Mouse (Mus musculus) hindbrain, embryonic 15.5 days (tissue): Measurements from ENCODE around the gene Hck. TPM values are rescaled to one million over a fixed set of nuclear protein-coding genes. Genes with fewer than 3 reads are reported as not detected.

Experiments
- ATAC-seq: fragments of 200-750 bp; cut with Nextera tagmentation; 2 replicates; pipeline ENCODE4 v1.8.0; 2017; ENCODE audit warnings: low read depth, moderate number of reproducible peaks, moderate TSS enrichment; ENCODE audit not compliant: low FRiP score
- H3K27ac ChIP-seq: fragments of 300-500 bp; sonication (generic); replicated peaks from 2 replicates; pipeline ENCODE4 v1.5.1; 2015; ENCODE audit warnings: mild to moderate bottlenecking, inconsistent platforms
- H3K27me3 ChIP-seq: fragments of 300-500 bp; sonication (generic); 2 replicates; pipeline ENCODE4 v1.6.1; 2015; ENCODE audit warnings: control low read depth, inconsistent platforms
- H3K36me3 ChIP-seq: fragments of 300-500 bp; sonication (generic); 2 replicates; pipeline ENCODE4 v1.6.1; 2015; ENCODE audit warnings: control low read depth, inconsistent platforms
- H3K4me1 ChIP-seq: fragments of 300-500 bp; sonication (generic); replicated peaks from 2 replicates; pipeline ENCODE4 v1.6.1; 2015; ENCODE audit warnings: control low read depth, inconsistent platforms
- H3K4me2 ChIP-seq: fragments of 300-500 bp; sonication (generic); 2 replicates; pipeline ENCODE4 v1.6.1; 2015; ENCODE audit warnings: moderate library complexity, mild to moderate bottlenecking, inconsistent platforms
- H3K4me3 ChIP-seq: fragments of 300-500 bp; sonication (generic); 2 replicates; pipeline ENCODE4 v1.5.1; 2015; ENCODE audit warnings: mild to moderate bottlenecking, inconsistent platforms
- H3K9ac ChIP-seq: fragments of 300-500 bp; sonication (generic); 2 replicates; pipeline ENCODE4 v1.6.1; 2015; ENCODE audit warnings: inconsistent platforms
- H3K9me3 ChIP-seq: fragments of 300-500 bp; sonication (generic); 2 replicates; pipeline ENCODE4 v1.6.1; 2016; ENCODE audit warnings: control low read depth, inconsistent platforms
- WGBS: fragments of 180-500 bp; shearing (Covaris S2); methylation state at CpG from one replicate; pipeline ENCODE4 v1.1.7; 2015; 5-methylcytosine and 5-hydroxymethylcytosine counted together
- polyA plus RNA-seq: library from polyadenylated mRNA; unstranded; fragments of >200 nt; fragmentation: Nextera tagmentation; extraction: Ambion mirVana; gene quantifications from 2 replicates; pipeline ENCODE4 v1.2.1, GENCODE M21; 2015

The Hck gene
- polyA plus RNA-seq, 1 experiment from 2014 or later, result 3.7 TPM

DNA sequence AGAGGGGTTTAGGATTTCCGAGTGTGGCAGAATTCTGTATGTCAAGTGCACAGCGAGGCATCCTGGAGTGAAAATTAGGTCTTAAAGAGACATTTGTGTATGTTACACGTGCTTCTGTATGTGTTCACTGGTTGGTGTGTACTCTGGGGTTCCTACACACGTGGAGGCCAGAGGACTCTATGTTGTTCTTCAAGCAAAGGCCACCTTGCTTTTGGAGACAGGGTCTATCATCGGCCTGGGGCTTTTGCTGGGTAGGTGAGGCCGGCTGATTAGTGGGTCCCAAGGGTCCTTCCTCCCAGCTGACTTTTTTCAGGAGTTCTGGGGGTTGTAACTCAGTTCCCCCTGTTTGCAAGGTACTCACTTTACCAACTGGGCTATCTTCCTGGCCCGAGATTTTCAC, 1.3 kb downstream of the Hck start:
- Histone ChIP-seq H3K4me2 (no peak overlapping the region), H3K4me3 (no peak overlapping the region), H3K9me3 (no peaks in the 10 kb centered on the region), H3K36me3 (no peaks in the 10 kb centered on the region), H3K27me3 (peaks cover 45% of the 10 kb centered on the region), H3K4me1 (peaks cover 17% of the 10 kb centered on the region), H3K9ac (no peak overlapping the region), H3K27ac (no peak overlapping the region)
- WGBS, result 73% methylated on average over 7 of the region's 7 CpGs
- ATAC-seq, result no peak

DNA sequence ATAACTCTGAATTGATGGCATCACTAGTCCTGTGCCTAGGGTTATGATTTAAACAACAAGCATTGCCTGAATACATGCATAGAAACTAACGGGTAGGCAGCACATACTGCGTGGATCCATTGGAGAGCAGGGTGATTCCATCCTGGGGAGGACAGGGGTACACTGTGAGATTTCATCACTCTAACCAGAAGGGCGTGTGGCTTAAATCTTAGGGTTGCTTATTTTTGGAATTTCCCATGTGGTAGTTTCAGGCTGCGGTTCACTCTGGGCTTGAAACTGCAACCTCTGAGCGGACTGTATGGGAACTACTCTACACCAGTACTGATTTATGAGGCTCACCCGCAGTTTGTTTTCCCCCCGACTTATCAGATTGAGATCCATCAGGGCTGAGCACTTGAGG, 3.0 kb downstream of the Hck start:
- H3K36me3 ChIP-seq, result no peaks in the 10 kb centered on the region
- H3K4me2 ChIP-seq, result no peak overlapping the region
- 90% methylated on average over 7 of the region's 7 CpGs for WGBS
- peaks cover 17% of the 10 kb centered on the region for H3K4me1 ChIP-seq
- no peak overlapping the region for H3K9ac ChIP-seq
- no peaks in the 10 kb centered on the region for H3K9me3 ChIP-seq
- no peak for ATAC-seq
- H3K27me3 ChIP-seq, result peaks cover 45% of the 10 kb centered on the region
- no peak overlapping the region for H3K4me3 ChIP-seq
- no peak overlapping the region for H3K27ac ChIP-seq

DNA sequence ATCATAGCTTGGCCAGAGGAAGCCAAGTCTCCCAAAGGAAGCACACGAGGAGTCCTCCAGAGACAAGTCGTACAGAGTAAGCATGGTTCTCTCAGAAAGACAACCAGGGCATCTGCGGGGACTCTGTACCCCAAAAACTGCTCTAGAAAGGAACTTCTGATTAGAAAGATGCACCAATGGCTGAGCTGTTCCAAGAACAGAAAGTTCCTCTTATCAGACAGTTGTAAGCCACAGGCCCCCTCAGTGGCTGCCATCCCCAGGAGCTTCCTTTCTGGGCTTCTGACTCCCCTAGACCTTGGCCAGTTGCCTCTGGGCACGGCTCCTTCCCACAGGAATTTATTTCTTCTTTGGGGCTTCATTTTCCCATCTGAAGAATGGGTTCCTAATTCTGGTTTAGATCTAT, 7.4 kb downstream of the Hck start:
- ATAC-seq, result no peak
- WGBS, result 82% methylated on average over 4 of the region's 4 CpGs
- Histone ChIP-seq H3K4me2 (no peak overlapping the region), H3K9me3 (no peaks in the 10 kb centered on the region), H3K9ac (no peak overlapping the region), H3K4me1 (no peaks in the 10 kb centered on the region), H3K36me3 (no peaks in the 10 kb centered on the region), H3K27ac (no peak overlapping the region), H3K27me3 (peaks cover 5% of the 10 kb centered on the region; the same call in 1 of the 2 replicates), H3K4me3 (no peak overlapping the region)

DNA sequence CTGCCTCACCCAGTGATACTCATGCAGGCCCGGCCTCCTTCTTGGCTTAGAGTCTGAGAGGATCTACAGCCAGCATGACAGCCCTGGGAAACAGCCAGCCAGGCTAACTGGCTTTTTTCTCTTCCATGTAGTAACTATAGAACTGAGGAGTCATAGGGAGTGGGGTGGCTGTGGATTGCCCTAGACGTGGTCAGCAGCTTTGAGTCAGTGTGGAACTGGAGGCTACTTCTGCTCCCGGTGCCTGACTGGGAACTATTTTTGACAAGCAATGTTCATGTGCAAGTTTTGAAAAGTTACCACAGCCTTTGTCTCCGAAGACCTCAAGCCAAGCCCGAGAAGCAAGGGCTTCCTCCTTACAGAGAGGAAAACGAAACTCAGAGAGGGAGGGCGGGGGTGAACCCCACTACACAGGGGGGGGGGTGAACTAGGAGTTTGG, 8.8 kb downstream of the Hck start:
- Histone ChIP-seq H3K4me3 (no peak overlapping the region), H3K9me3 (no peaks in the 10 kb centered on the region), H3K4me2 (no peak overlapping the region), H3K4me1 (no peaks in the 10 kb centered on the region), H3K9ac (no peak overlapping the region), H3K27ac (no peak overlapping the region), H3K27me3 (no peaks in the 10 kb centered on the region), H3K36me3 (no peaks in the 10 kb centered on the region)
- WGBS, result 82% methylated on average over 7 of the region's 7 CpGs
- no peak for ATAC-seq

DNA sequence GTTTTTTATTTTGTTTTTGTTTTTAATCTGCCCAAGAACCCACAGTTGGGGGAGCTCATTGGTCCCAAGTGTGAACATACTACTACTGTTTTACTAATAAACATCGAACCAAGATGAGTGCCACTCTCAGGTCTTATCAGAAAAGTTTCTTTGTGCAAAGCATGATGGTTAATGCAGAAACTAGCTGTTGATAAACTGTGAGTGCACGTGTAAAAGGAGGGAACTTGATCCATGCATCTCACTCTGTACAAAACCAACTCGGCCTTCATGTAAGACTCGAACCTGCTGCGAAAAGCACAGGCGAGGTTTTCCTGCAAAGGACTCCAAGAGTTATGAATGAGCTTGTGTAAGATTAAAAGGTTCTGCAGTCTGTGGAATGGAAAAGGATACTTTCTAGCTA, 11.2 kb downstream of the Hck start:
- no peak overlapping the region for H3K9ac ChIP-seq
- H3K4me1 ChIP-seq, result no peaks in the 10 kb centered on the region
- no peaks in the 10 kb centered on the region for H3K27me3 ChIP-seq
- no peak overlapping the region for H3K4me2 ChIP-seq
- no peak for ATAC-seq
- 89% methylated on average over 6 of the region's 6 CpGs for WGBS
- no peaks in the 10 kb centered on the region for H3K9me3 ChIP-seq
- H3K4me3 ChIP-seq, result no peak overlapping the region
- no peaks in the 10 kb centered on the region for H3K36me3 ChIP-seq
- H3K27ac ChIP-seq, result no peak overlapping the region

DNA sequence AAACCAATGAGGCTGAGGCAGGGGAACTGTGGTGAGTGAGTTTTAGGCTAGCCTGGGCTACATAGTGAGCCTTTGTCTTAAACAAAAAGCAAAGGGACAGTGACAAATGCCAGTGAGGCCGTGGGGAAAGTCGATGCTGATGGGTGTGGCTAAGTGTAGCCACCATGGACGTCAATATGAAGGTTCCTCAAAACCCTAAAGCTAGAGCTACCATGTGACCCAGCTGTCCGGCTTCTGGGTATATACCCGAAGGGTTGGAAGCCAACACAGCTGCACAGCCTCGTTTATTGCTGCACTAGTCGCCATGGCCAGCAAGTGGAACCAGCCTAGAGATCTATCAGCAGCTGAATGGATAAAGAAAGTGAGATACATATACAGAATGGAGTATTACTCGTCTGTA, 11.9 kb downstream of the Hck start:
- no peak for ATAC-seq
- Histone ChIP-seq H3K4me1 (no peaks in the 10 kb centered on the region), H3K27me3 (no peaks in the 10 kb centered on the region), H3K27ac (no peak overlapping the region), H3K36me3 (no peaks in the 10 kb centered on the region), H3K4me2 (no peak overlapping the region), H3K9me3 (no peaks in the 10 kb centered on the region), H3K9ac (no peak overlapping the region), H3K4me3 (no peak overlapping the region)
- WGBS, result 71% methylated on average over 8 of the region's 8 CpGs

DNA sequence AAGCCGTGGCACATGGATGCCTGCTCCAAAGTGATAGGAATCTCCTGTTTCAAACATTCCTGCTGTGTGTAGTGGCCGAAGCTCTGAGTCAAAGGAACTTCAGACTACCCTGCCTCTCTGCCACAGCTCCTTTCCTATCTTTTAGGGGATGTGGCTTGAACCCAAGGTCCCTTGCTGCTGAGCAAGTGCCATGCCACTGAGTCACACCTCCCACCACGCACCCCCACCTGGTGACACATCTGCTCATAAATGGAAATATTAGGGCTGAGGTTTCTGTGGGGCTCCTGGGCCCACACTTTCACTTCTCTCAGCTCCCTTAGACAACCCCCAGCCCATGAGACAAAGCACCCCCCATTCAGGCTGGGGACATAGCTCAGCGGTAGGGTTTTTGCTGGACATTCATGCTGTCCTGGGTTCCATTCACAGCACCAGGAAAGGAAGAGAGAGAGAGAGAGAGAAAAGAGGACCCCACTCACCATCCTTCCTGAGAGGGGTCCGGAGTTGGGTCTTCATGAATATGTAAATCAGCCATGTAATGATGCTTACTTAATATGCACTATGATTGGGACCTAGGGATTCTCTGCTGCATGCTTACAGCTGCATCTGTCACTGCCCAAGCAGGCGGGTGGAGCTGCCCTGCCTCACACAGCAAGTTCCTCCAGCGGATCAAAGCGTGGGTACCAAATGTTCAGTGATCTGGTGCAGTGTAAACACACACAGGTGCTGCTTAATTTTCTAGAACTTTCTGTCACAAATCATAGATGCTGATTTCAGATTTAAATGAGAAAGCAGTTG, 13.8 kb downstream of the Hck start:
- Histone ChIP-seq H3K4me2 (no peak overlapping the region), H3K27me3 (no peaks in the 10 kb centered on the region), H3K9ac (no peak overlapping the region), H3K4me1 (no peaks in the 10 kb centered on the region), H3K27ac (no peak overlapping the region), H3K4me3 (no peak overlapping the region), H3K9me3 (no peaks in the 10 kb centered on the region), H3K36me3 (no peaks in the 10 kb centered on the region)
- WGBS, result 58% methylated on average over 8 of the region's 8 CpGs
- ATAC-seq, result no peak

DNA sequence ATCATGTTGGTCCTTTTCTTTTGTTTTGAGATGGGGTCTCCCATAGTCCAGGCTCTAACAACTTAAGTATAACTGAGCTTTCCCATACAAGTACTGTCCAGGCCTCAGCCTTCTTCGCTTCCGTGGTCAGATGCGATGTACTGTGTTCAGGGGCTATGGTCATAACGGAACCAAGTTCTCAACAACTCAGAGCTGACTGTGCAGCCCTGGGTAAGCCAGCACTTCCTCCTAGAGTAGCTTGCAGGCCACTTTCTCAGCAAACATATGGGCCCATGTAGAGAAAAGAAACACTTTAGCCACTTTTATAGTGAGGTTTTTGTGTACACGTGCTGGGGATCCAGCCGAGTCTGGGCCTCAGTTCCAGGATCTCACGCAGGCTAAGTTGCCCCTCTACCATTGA, 14.4 kb downstream of the Hck start:
- H3K4me2 ChIP-seq, result no peak overlapping the region
- no peak overlapping the region for H3K9ac ChIP-seq
- no peak for ATAC-seq
- no peaks in the 10 kb centered on the region for H3K36me3 ChIP-seq
- no peak overlapping the region for H3K27ac ChIP-seq
- WGBS, result 89% methylated on average over 7 of the region's 7 CpGs
- no peaks in the 10 kb centered on the region for H3K4me1 ChIP-seq
- H3K4me3 ChIP-seq, result no peak overlapping the region
- H3K27me3 ChIP-seq, result no peaks in the 10 kb centered on the region
- H3K9me3 ChIP-seq, result no peaks in the 10 kb centered on the region

DNA sequence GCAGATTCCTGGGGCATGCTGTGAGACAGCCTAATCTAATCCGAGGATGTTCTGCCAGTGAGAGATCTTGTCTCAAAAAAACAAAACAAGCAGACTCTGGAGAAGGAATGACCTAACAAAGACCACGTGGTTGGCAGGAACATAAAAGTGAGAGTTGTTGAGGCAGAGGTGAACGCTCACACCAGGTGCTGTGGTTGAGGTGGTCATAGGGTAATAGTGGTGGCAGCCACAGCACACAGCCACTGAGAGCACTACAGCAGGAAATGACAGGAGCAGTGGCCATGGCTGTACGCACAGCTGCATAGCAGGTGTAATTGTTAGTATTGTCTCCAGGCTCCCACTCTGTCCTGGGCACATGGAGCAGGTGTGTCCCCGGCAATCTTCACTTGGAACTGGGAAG, 17.6 kb downstream of the Hck start:
- H3K9me3 ChIP-seq, result no peaks in the 10 kb centered on the region
- H3K27ac ChIP-seq, result no peak overlapping the region
- H3K4me1 ChIP-seq, result no peaks in the 10 kb centered on the region
- no peaks in the 10 kb centered on the region for H3K36me3 ChIP-seq
- no peaks in the 10 kb centered on the region for H3K27me3 ChIP-seq
- no peak for ATAC-seq
- WGBS, result 63% methylated on average over 5 of the region's 5 CpGs
- H3K9ac ChIP-seq, result no peak overlapping the region
- no peak overlapping the region for H3K4me2 ChIP-seq
- H3K4me3 ChIP-seq, result no peak overlapping the region

DNA sequence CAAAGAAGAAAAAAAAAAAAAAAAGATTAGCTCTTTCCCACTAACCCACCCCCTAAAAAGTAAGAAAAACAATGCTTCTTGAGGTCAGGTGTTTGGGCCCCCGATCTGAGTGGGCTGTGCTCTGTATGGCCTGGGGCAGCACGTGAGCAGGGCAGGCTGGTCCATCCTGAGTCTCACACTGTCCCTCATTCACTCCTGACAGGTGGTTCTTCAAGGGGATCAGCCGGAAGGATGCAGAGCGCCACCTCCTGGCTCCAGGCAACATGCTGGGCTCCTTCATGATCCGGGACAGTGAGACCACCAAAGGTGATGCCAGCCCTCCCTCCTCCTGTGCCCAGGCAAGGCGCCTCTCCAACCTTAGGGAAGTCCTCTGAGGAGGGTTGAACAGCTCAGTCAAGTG, 22.8 kb downstream of the Hck start:
- H3K4me1 ChIP-seq, result no peaks in the 10 kb centered on the region

DNA sequence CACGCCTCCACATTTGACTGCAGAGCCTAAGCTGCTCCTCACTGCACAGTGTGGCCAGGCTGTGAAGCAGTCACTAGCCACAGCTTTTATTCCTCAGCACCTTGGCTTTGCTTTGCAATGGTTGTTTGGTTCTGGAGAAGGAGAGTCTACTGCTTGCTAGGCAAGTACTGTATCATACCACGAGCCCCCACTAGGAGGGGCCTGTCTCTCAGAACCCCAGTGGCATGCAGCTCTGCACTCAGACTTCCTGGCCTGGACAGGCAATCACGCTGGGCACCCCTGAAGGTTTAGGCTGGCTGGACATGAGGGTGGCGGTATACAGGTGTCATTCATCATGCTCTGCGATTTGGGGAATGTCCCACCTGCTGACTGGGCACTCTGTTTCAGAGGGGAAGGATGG, 26.0 kb downstream of the Hck start:
- Histone ChIP-seq H3K27me3 (no peaks in the 10 kb centered on the region), H3K27ac (no peak overlapping the region), H3K4me1 (no peaks in the 10 kb centered on the region), H3K36me3 (no peaks in the 10 kb centered on the region), H3K4me2 (no peak overlapping the region), H3K9ac (no peak overlapping the region), H3K4me3 (no peak overlapping the region), H3K9me3 (no peaks in the 10 kb centered on the region)
- WGBS, result 29% methylated on average over 5 of the region's 5 CpGs
- ATAC-seq, result no peak

More for the DNA sequence above, 22.8 kb downstream of the Hck start:
- H3K36me3 ChIP-seq, result no peaks in the 10 kb centered on the region
- no peaks in the 10 kb centered on the region for H3K9me3 ChIP-seq
- no peak overlapping the region for H3K27ac ChIP-seq
- 24% methylated on average over 6 of the region's 6 CpGs for WGBS
- H3K27me3 ChIP-seq, result no peaks in the 10 kb centered on the region
- ATAC-seq, result no peak
- H3K4me2 ChIP-seq, result no peak overlapping the region
- no peak overlapping the region for H3K9ac ChIP-seq
- no peak overlapping the region for H3K4me3 ChIP-seq

DNA sequence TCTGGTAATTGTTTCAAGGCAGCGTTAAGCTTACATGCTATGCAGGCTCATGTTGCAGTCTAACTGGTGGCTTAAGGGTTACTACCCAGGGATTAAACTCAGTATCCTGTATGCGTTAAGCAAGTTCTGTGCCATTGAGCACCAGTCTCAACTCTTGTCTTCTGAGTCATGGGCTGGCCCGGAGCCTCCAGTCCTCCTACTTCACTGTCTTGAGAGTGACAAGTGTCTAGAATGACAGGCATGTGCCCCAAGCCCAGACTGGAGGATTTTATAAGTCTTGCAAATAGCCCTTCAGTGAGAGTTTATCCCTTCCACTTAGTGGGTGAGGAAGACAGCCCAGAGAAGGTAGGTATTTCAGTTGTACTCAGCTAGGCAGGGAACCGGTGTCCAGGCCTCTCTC, 27.9 kb downstream of the Hck start:
- ATAC-seq, result no peak
- 76% methylated on average over 4 of the region's 4 CpGs for WGBS
- Histone ChIP-seq H3K4me3 (no peak overlapping the region), H3K27me3 (no peaks in the 10 kb centered on the region), H3K9me3 (no peaks in the 10 kb centered on the region), H3K4me2 (no peak overlapping the region), H3K27ac (no peak overlapping the region), H3K4me1 (0 out of 2 replicates have a peak, but pooled peaks cover 2% of the 10 kb centered on the region), H3K9ac (no peak overlapping the region), H3K36me3 (no peaks in the 10 kb centered on the region)

DNA sequence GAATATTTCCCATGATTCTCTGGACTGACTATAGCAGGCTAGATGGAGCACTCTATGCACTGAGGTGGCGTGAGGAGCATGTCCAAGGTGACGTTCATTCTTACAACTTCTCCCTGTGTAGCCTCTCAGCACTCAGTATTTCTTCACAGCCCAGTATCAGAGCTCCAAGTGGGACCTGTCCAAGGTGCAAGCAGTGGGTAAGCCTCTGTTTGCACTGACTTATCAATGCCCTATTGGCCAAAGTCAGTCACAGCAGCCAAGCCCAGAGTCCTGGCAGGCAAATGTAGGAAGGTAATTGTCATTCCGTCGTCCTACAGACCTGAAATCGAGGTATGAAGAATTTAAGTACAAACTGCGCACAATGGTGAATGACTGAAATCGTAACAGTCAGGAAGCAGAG, 30.9 kb downstream of the Hck start:
- no peaks in the 10 kb centered on the region for H3K9me3 ChIP-seq
- ATAC-seq, result no peak
- H3K4me1 ChIP-seq, result peaks cover 8% of the 10 kb centered on the region; the same call in 1 of the 2 replicates
- H3K36me3 ChIP-seq, result no peaks in the 10 kb centered on the region
- 86% methylated on average over 7 of the region's 7 CpGs for WGBS
- H3K9ac ChIP-seq, result no peak overlapping the region
- H3K27ac ChIP-seq, result no peak overlapping the region
- no peak overlapping the region for H3K4me2 ChIP-seq
- no peaks in the 10 kb centered on the region for H3K27me3 ChIP-seq
- no peak overlapping the region for H3K4me3 ChIP-seq
